Mouse (Mus musculus): ENCODE results near the gene Epb41l2. TPM values are rescaled to one million over a fixed set of nuclear protein-coding genes. Genes with fewer than 3 reads are reported as not detected.

Epb41l2 gene
- polyA plus RNA-seq, 1 experiment from 2014 or later: 90.6 TPM

- H3K4me3 ChIP-seq: no peak overlapping the region
- H3K36me3 ChIP-seq: no peaks in the 10 kb centered on the region
- no peaks in the 10 kb centered on the region for H3K9me3 ChIP-seq
- ATAC-seq (ENCODE audit: borderline replicate concordance, extremely low read depth, low FRiP score, low TSS enrichment): no peak
- 55% methylated on average over 15 of the region's 15 CpGs for WGBS
- H3K4me2 ChIP-seq: no peak overlapping the region
- no peak overlapping the region for H3K27ac ChIP-seq
- peaks cover 33% of the 10 kb centered on the region for H3K4me1 ChIP-seq
- no peaks in the 10 kb centered on the region for H3K27me3 ChIP-seq
- H3K9ac ChIP-seq: no peak overlapping the region
Observed at GRCm38 (mm10) chr10:25403813-25404701, 44.5 kb downstream of the Epb41l2 start.

- H3K9ac ChIP-seq: no peak overlapping the region
- no peak overlapping the region for H3K27ac ChIP-seq
- no peak overlapping the region for H3K4me2 ChIP-seq
- ATAC-seq (ENCODE audit: borderline replicate concordance, extremely low read depth, low FRiP score, low TSS enrichment): peak; percentile 43; the same call in 1 of the 2 replicates
- no peaks in the 10 kb centered on the region for H3K27me3 ChIP-seq
- no peak overlapping the region for H3K4me3 ChIP-seq
- peaks cover 32% of the 10 kb centered on the region for H3K4me1 ChIP-seq
- H3K36me3 ChIP-seq: no peaks in the 10 kb centered on the region
- WGBS: 59% methylated on average over 6 of the region's 6 CpGs
- H3K9me3 ChIP-seq: no peaks in the 10 kb centered on the region
Observed at GRCm38 (mm10) chr10:25404702-25405098, 45.1 kb downstream of the Epb41l2 start.

- Histone ChIP-seq H3K4me2 (no peak overlapping the region), H3K27me3 (no peaks in the 10 kb centered on the region), H3K27ac (no peak overlapping the region), H3K9ac (no peak overlapping the region), H3K4me3 (no peak overlapping the region), H3K9me3 (no peaks in the 10 kb centered on the region), H3K36me3 (no peaks in the 10 kb centered on the region), H3K4me1 (peaks cover 25% of the 10 kb centered on the region)
- no peak for ATAC-seq (ENCODE audit: borderline replicate concordance, extremely low read depth, low FRiP score, low TSS enrichment)
- WGBS: 51% methylated on average over 8 of the region's 8 CpGs
Observed at GRCm38 (mm10) chr10:25405551-25405950, 46.0 kb downstream of the Epb41l2 start.

- Histone ChIP-seq H3K4me2 (no peak overlapping the region), H3K9me3 (no peaks in the 10 kb centered on the region), H3K4me1 (peaks cover 30% of the 10 kb centered on the region), H3K9ac (no peak overlapping the region), H3K27ac (no peak overlapping the region), H3K27me3 (no peaks in the 10 kb centered on the region), H3K36me3 (no peaks in the 10 kb centered on the region), H3K4me3 (no peak overlapping the region)
- no peak for ATAC-seq (ENCODE audit: borderline replicate concordance, extremely low read depth, low FRiP score, low TSS enrichment)
- 70% methylated on average over 5 of the region's 5 CpGs for WGBS
Observed at GRCm38 (mm10) chr10:25406695-25407094, 47.1 kb downstream of the Epb41l2 start.

- Histone ChIP-seq H3K9me3 (no peaks in the 10 kb centered on the region), H3K4me1 (peaks cover 36% of the 10 kb centered on the region), H3K27ac (no peak overlapping the region), H3K4me2 (no peak overlapping the region), H3K27me3 (no peaks in the 10 kb centered on the region), H3K9ac (no peak overlapping the region), H3K36me3 (no peaks in the 10 kb centered on the region), H3K4me3 (no peak overlapping the region)
- no peak for ATAC-seq (ENCODE audit: borderline replicate concordance, extremely low read depth, low FRiP score, low TSS enrichment)
- 69% methylated on average over 14 of the region's 14 CpGs for WGBS
Observed at GRCm38 (mm10) chr10:25408136-25408650, 48.6 kb downstream of the Epb41l2 start.

GRCm38 (mm10) chr10:25411836-25412373 lies 52.3 kb downstream of the Epb41l2 start:
- Histone ChIP-seq H3K4me3 (no peak overlapping the region), H3K27me3 (no peaks in the 10 kb centered on the region), H3K4me2 (no peak overlapping the region), H3K27ac (0 out of 2 replicates have a peak overlapping the region, but pooled peaks have one; percentile 41), H3K4me1 (peaks cover 11% of the 10 kb centered on the region), H3K9ac (no peak overlapping the region), H3K36me3 (no peaks in the 10 kb centered on the region), H3K9me3 (no peaks in the 10 kb centered on the region)
- peak; percentile 31; the same call in 1 of the 2 replicates for ATAC-seq (ENCODE audit: borderline replicate concordance, extremely low read depth, low FRiP score, low TSS enrichment)
- 34% methylated on average over 6 of the region's 6 CpGs for WGBS

GRCm38 (mm10) chr10:25415188-25415717 lies 55.7 kb downstream of the Epb41l2 start:
- no peak overlapping the region for H3K9ac ChIP-seq
- no peak for ATAC-seq (ENCODE audit: borderline replicate concordance, extremely low read depth, low FRiP score, low TSS enrichment)
- H3K4me3 ChIP-seq: no peak overlapping the region
- H3K4me1 ChIP-seq: peaks cover 14% of the 10 kb centered on the region
- H3K9me3 ChIP-seq: no peaks in the 10 kb centered on the region
- no peak overlapping the region for H3K4me2 ChIP-seq
- no peaks in the 10 kb centered on the region for H3K36me3 ChIP-seq
- H3K27me3 ChIP-seq: no peaks in the 10 kb centered on the region
- H3K27ac ChIP-seq: no peak overlapping the region
- WGBS: 82% methylated on average over 7 of the region's 7 CpGs

GRCm38 (mm10) chr10:25416696-25417095 lies 57.1 kb downstream of the Epb41l2 start:
- Histone ChIP-seq H3K36me3 (no peaks in the 10 kb centered on the region), H3K27ac (no peak overlapping the region), H3K4me3 (no peak overlapping the region), H3K9ac (no peak overlapping the region), H3K27me3 (no peaks in the 10 kb centered on the region), H3K4me1 (peaks cover 8% of the 10 kb centered on the region), H3K9me3 (no peaks in the 10 kb centered on the region), H3K4me2 (no peak overlapping the region)
- ATAC-seq (ENCODE audit: borderline replicate concordance, extremely low read depth, low FRiP score, low TSS enrichment): no peak
- WGBS: 79% methylated on average over 5 of the region's 5 CpGs

- Histone ChIP-seq H3K27ac (peak overlapping the region; percentile 91), H3K9me3 (no peaks in the 10 kb centered on the region), H3K9ac (no peak overlapping the region), H3K4me3 (no peak overlapping the region), H3K36me3 (no peaks in the 10 kb centered on the region), H3K27me3 (no peaks in the 10 kb centered on the region), H3K4me1 (peaks cover 47% of the 10 kb centered on the region), H3K4me2 (0 out of 2 replicates have a peak overlapping the region, but pooled peaks have one; percentile 1)
- 22% methylated on average over 1 of the region's 1 CpGs for WGBS
- ATAC-seq (ENCODE audit: borderline replicate concordance, extremely low read depth, low FRiP score, low TSS enrichment): peak; percentile 81
Observed at GRCm38 (mm10) chr10:25426058-25426457, 66.5 kb downstream of the Epb41l2 start.

- Histone ChIP-seq H3K4me1 (peaks cover 53% of the 10 kb centered on the region), H3K4me2 (no peak overlapping the region), H3K4me3 (no peak overlapping the region), H3K9me3 (no peaks in the 10 kb centered on the region), H3K9ac (no peak overlapping the region), H3K27ac (peak overlapping the region; percentile 91), H3K27me3 (no peaks in the 10 kb centered on the region), H3K36me3 (no peaks in the 10 kb centered on the region)
- ATAC-seq (ENCODE audit: borderline replicate concordance, extremely low read depth, low FRiP score, low TSS enrichment): 0 out of 2 replicates have a peak, but pooled peaks have one; percentile 25
- WGBS: 14% methylated on average over 4 of the region's 4 CpGs
Observed at GRCm38 (mm10) chr10:25426814-25427213, 67.2 kb downstream of the Epb41l2 start.

- WGBS: 4% methylated on average over 7 of the region's 7 CpGs
- H3K4me2 ChIP-seq: peak overlapping the region; percentile 4; the same call in 1 of the 2 replicates
- H3K9me3 ChIP-seq: no peaks in the 10 kb centered on the region
- H3K4me1 ChIP-seq: peaks cover 60% of the 10 kb centered on the region
- H3K9ac ChIP-seq: no peak overlapping the region
- no peaks in the 10 kb centered on the region for H3K27me3 ChIP-seq
- H3K27ac ChIP-seq: peak overlapping the region; percentile 91
- H3K4me3 ChIP-seq: no peak overlapping the region
- peak; percentile 74 for ATAC-seq (ENCODE audit: borderline replicate concordance, extremely low read depth, low FRiP score, low TSS enrichment)
- H3K36me3 ChIP-seq: no peaks in the 10 kb centered on the region
Observed at GRCm38 (mm10) chr10:25427523-25427922, 67.9 kb downstream of the Epb41l2 start.

- Histone ChIP-seq H3K9me3 (no peaks in the 10 kb centered on the region), H3K9ac (no peak overlapping the region), H3K4me1 (peaks cover 71% of the 10 kb centered on the region), H3K4me3 (no peak overlapping the region), H3K27ac (no peak overlapping the region), H3K4me2 (no peak overlapping the region), H3K36me3 (no peaks in the 10 kb centered on the region), H3K27me3 (no peaks in the 10 kb centered on the region)
- no peak for ATAC-seq (ENCODE audit: borderline replicate concordance, extremely low read depth, low FRiP score, low TSS enrichment)
- 86% methylated on average over 5 of the region's 5 CpGs for WGBS
Observed at GRCm38 (mm10) chr10:25428658-25429057, 69.1 kb downstream of the Epb41l2 start.
